Mouse (Mus musculus): ENCODE measurements around the gene Arid1b.

GRCm38 (mm10) chr17:5118171-5118570 is 124.0 kb downstream of the Arid1b start:
- TF ChIP-seq CTCF (IDR thresholded peaks at IDR 0.05; ENCODE audit: control insufficient read depth, insufficient read depth, insufficient read length) (no peak), FOSL1 (IDR thresholded peaks at IDR 0.05; ENCODE audit: insufficient read depth, low read length, poor library complexity, severe bottlenecking) (no peak), MAX (IDR thresholded peaks at IDR 0.05) (no peak), USF1 (IDR thresholded peaks at IDR 0.05; ENCODE audit: low read depth) (no peak), CEBPB (IDR thresholded peaks at IDR 0.05; ENCODE audit: low read depth) (no peak), MYOD1 (IDR thresholded peaks at IDR 0.05; ENCODE audit: control insufficient read depth, insufficient read length, low read depth) (no peak)
